Mouse (Mus musculus) heart, embryonic 11.5 days (tissue): ENCODE data around the gene Dnajc6. TPM values are rescaled to one million over a fixed set of nuclear protein-coding genes. Genes with fewer than 3 reads are reported as not detected.
A peak's percentile ranks its signal among the peaks of the same experiment; 100 is the strongest.

ENCODE experiments used
- ATAC-seq: fragments of 200-750 bp; cut with Nextera tagmentation; replicated peaks from 2 replicates; pipeline ENCODE4 v1.8.0; 2017; ENCODE audit warnings: moderate library complexity; ENCODE audit not compliant: insufficient number of reproducible peaks, low FRiP score, low TSS enrichment
- H3K27ac ChIP-seq: fragments of 300-500 bp; sonication (generic); 2 replicates; pipeline ENCODE4 v1.5.1; 2014; ENCODE audit warnings: mild to moderate bottlenecking, low read depth, low read length
- H3K27me3 ChIP-seq: fragments of 300-500 bp; sonication (generic); 2 replicates; pipeline ENCODE4 v1.6.1; 2014; ENCODE audit warnings: mild to moderate bottlenecking, low read length, mixed read lengths; ENCODE audit not compliant: control insufficient read depth, insufficient read depth
- H3K36me3 ChIP-seq: fragments of 300-500 bp; sonication (generic); 2 replicates; pipeline ENCODE4 v1.6.1; 2014; ENCODE audit warnings: mild to moderate bottlenecking, low read length, moderate library complexity, mixed read lengths; ENCODE audit not compliant: control insufficient read depth, insufficient read depth
- H3K4me1 ChIP-seq: fragments of 300-500 bp; sonication (generic); 2 replicates; pipeline ENCODE4 v1.6.1; 2014; ENCODE audit warnings: low read length; ENCODE audit not compliant: control insufficient read depth, insufficient read depth
- H3K4me2 ChIP-seq: fragments of 300-500 bp; sonication (generic); 2 replicates; pipeline ENCODE4 v1.6.1; 2014; ENCODE audit warnings: mild to moderate bottlenecking, moderate library complexity
- H3K4me3 ChIP-seq: fragments of 300-500 bp; sonication (generic); 2 replicates; pipeline ENCODE4 v1.5.1; 2014; ENCODE audit warnings: low read depth, low read length
- H3K9ac ChIP-seq: fragments of 300-500 bp; sonication (generic); 2 replicates; pipeline ENCODE4 v1.6.1; 2014; ENCODE audit warnings: mild to moderate bottlenecking, low read depth, low read length, moderate library complexity
- H3K9me3 ChIP-seq: fragments of 300-500 bp; sonication (generic); replicated peaks from 2 replicates; pipeline ENCODE4 v1.6.1; 2016; ENCODE audit warnings: low read length; ENCODE audit not compliant: control insufficient read depth
- WGBS: fragments of 180-500 bp; shearing (Covaris S2); extraction: QIAGEN DNeasy Blood & Tissue Kit; methylation state at CpG from one replicate; pipeline ENCODE4 v1.1.7; 2014; ENCODE audit not compliant: insufficient replicate concordance; 5-methylcytosine and 5-hydroxymethylcytosine counted together
- polyA plus RNA-seq: library from polyadenylated mRNA; unstranded; fragments of >200 nt; fragmentation: Nextera tagmentation; extraction: Ambion mirVana; gene quantifications from 2 replicates; pipeline ENCODE4 v1.2.1, GENCODE M21; 2014

The Dnajc6 gene
- polyA plus RNA-seq, 1 experiment from 2014 or later = 0.27 TPM

- no peak for ATAC-seq
- 7% methylated on average over 30 of the region's 30 CpGs for WGBS
- no peaks in the 10 kb centered on the region for H3K36me3 ChIP-seq
- no peak overlapping the region for H3K27ac ChIP-seq
- H3K9me3 ChIP-seq = no peaks in the 10 kb centered on the region
- H3K9ac ChIP-seq = no peak overlapping the region
- peaks cover 10% of the 10 kb centered on the region for H3K27me3 ChIP-seq
- H3K4me3 ChIP-seq = peak overlapping the region; percentile 46
- H3K4me1 ChIP-seq = peaks cover 4% of the 10 kb centered on the region
- peak overlapping the region; percentile 94 for H3K4me2 ChIP-seq
Observed at GRCm38 (mm10) chr4:101508851-101509577, 12.6 kb downstream of the Dnajc6 start.

- no peaks in the 10 kb centered on the region for H3K36me3 ChIP-seq
- no peak overlapping the region for H3K9ac ChIP-seq
- peaks cover 10% of the 10 kb centered on the region for H3K27me3 ChIP-seq
- peaks cover 4% of the 10 kb centered on the region for H3K4me1 ChIP-seq
- H3K27ac ChIP-seq = no peak overlapping the region
- no peak for ATAC-seq
- H3K4me2 ChIP-seq = no peak overlapping the region
- H3K4me3 ChIP-seq = no peak overlapping the region
- H3K9me3 ChIP-seq = no peaks in the 10 kb centered on the region
- WGBS = 82% methylated on average over 8 of the region's 8 CpGs
Observed at GRCm38 (mm10) chr4:101510111-101510903, 13.9 kb downstream of the Dnajc6 start.

GRCm38 (mm10) chr4:101510904-101511210 lies 14.4 kb downstream of the Dnajc6 start:
- no peak overlapping the region for H3K4me2 ChIP-seq
- peaks cover 10% of the 10 kb centered on the region for H3K27me3 ChIP-seq
- WGBS = 77% methylated on average over 5 of the region's 5 CpGs
- H3K4me3 ChIP-seq = no peak overlapping the region
- H3K4me1 ChIP-seq = peaks cover 4% of the 10 kb centered on the region
- no peaks in the 10 kb centered on the region for H3K9me3 ChIP-seq
- H3K9ac ChIP-seq = no peak overlapping the region
- ATAC-seq = no peak
- no peaks in the 10 kb centered on the region for H3K36me3 ChIP-seq
- no peak overlapping the region for H3K27ac ChIP-seq

GRCm38 (mm10) chr4:101511768-101512521 lies 15.5 kb downstream of the Dnajc6 start:
- Histone ChIP-seq H3K27me3 (peaks cover 10% of the 10 kb centered on the region), H3K36me3 (no peaks in the 10 kb centered on the region), H3K9ac (no peak overlapping the region), H3K9me3 (no peaks in the 10 kb centered on the region), H3K4me3 (no peak overlapping the region), H3K27ac (no peak overlapping the region), H3K4me2 (no peak overlapping the region), H3K4me1 (peaks cover 4% of the 10 kb centered on the region)
- no peak for ATAC-seq
- WGBS = 88% methylated on average over 5 of the region's 5 CpGs

GRCm38 (mm10) chr4:101513251-101513650 lies 16.8 kb downstream of the Dnajc6 start:
- Histone ChIP-seq H3K9ac (no peak overlapping the region), H3K4me1 (peaks cover 4% of the 10 kb centered on the region), H3K36me3 (no peaks in the 10 kb centered on the region), H3K9me3 (no peaks in the 10 kb centered on the region), H3K27me3 (peaks cover 10% of the 10 kb centered on the region), H3K27ac (no peak overlapping the region), H3K4me3 (no peak overlapping the region), H3K4me2 (no peak overlapping the region)
- no peak for ATAC-seq
- 77% methylated on average over 3 of the region's 3 CpGs for WGBS

- H3K9me3 ChIP-seq = no peaks in the 10 kb centered on the region
- no peak overlapping the region for H3K27ac ChIP-seq
- H3K4me3 ChIP-seq = no peak overlapping the region
- ATAC-seq = no peak
- no peaks in the 10 kb centered on the region for H3K27me3 ChIP-seq
- H3K4me2 ChIP-seq = no peak overlapping the region
- no peaks in the 10 kb centered on the region for H3K4me1 ChIP-seq
- no peaks in the 10 kb centered on the region for H3K36me3 ChIP-seq
- WGBS = 92% methylated on average over 14 of the region's 14 CpGs
- no peak overlapping the region for H3K9ac ChIP-seq
Observed at GRCm38 (mm10) chr4:101515853-101516252, 19.4 kb downstream of the Dnajc6 start.

- no peak overlapping the region for H3K4me3 ChIP-seq
- H3K4me2 ChIP-seq = no peak overlapping the region
- H3K27ac ChIP-seq = no peak overlapping the region
- no peaks in the 10 kb centered on the region for H3K36me3 ChIP-seq
- ATAC-seq = no peak
- H3K27me3 ChIP-seq = no peaks in the 10 kb centered on the region
- H3K4me1 ChIP-seq = no peaks in the 10 kb centered on the region
- 77% methylated on average over 17 of the region's 17 CpGs for WGBS
- H3K9me3 ChIP-seq = no peaks in the 10 kb centered on the region
- no peak overlapping the region for H3K9ac ChIP-seq
Observed at GRCm38 (mm10) chr4:101516434-101517168, 20.2 kb downstream of the Dnajc6 start.

- Histone ChIP-seq H3K9me3 (no peaks in the 10 kb centered on the region), H3K36me3 (no peaks in the 10 kb centered on the region), H3K4me2 (no peak overlapping the region), H3K4me1 (no peaks in the 10 kb centered on the region), H3K9ac (no peak overlapping the region), H3K27ac (no peak overlapping the region), H3K4me3 (no peak overlapping the region), H3K27me3 (no peaks in the 10 kb centered on the region)
- ATAC-seq = no peak
- 78% methylated on average over 4 of the region's 4 CpGs for WGBS
Observed at GRCm38 (mm10) chr4:101531901-101532300, 35.5 kb downstream of the Dnajc6 start.
